Mouse (Mus musculus) neural tube, embryonic 14.5 days (tissue): ENCODE measurements at regions not wholly inside any gene's neighbourhood (a gene's known extent, or its start where the extent isn't known, plus 50 kb on each side); places are given as distances from the start of the nearest gene placed in this dataset.

Experiments used
- ATAC-seq: fragments of 200-750 bp; cut with Nextera tagmentation; 2 replicates; pipeline ENCODE4 v1.8.0; 2017; ENCODE audit warnings: low read depth, mild to moderate bottlenecking, moderate TSS enrichment, moderate library complexity
- H3K27ac ChIP-seq: fragments of 300-500 bp; sonication (generic); 2 replicates; pipeline ENCODE4 v1.5.1; 2014; ENCODE audit warnings: low read depth, mild to moderate bottlenecking, control low read depth, low read length, moderate library complexity, mixed read lengths
- H3K27me3 ChIP-seq: fragments of 300-500 bp; sonication (generic); 2 replicates; pipeline ENCODE4 v1.6.1; 2014; ENCODE audit warnings: low read length; ENCODE audit not compliant: control insufficient read depth, insufficient read depth
- H3K36me3 ChIP-seq: fragments of 300-500 bp; sonication (generic); 2 replicates; pipeline ENCODE4 v1.6.1; 2014; ENCODE audit warnings: low read length, mixed read lengths; ENCODE audit not compliant: control insufficient read depth, insufficient read depth
- H3K4me1 ChIP-seq: fragments of 300-500 bp; sonication (generic); 2 replicates; pipeline ENCODE4 v1.6.1; 2014; ENCODE audit warnings: low read length; ENCODE audit not compliant: control insufficient read depth, insufficient read depth
- H3K4me2 ChIP-seq: fragments of 300-500 bp; sonication (generic); 2 replicates; pipeline ENCODE4 v1.6.1; 2014; ENCODE audit warnings: mild to moderate bottlenecking, low read depth, low read length, control low read depth
- H3K4me3 ChIP-seq: fragments of 300-500 bp; sonication (generic); 2 replicates; pipeline ENCODE4 v1.5.1; 2014; ENCODE audit warnings: low read depth, low read length, control low read depth, mixed read lengths
- H3K9ac ChIP-seq: fragments of 300-500 bp; sonication (generic); replicated peaks from 2 replicates; pipeline ENCODE4 v1.6.1; 2014; ENCODE audit warnings: low read depth, mild to moderate bottlenecking, control low read depth, low read length, mixed read lengths
- H3K9me3 ChIP-seq: fragments of 300-500 bp; sonication (generic); 2 replicates; pipeline ENCODE4 v1.6.1; 2016; ENCODE audit warnings: low read length; ENCODE audit not compliant: control insufficient read depth
- WGBS: fragments of 180-500 bp; shearing (Covaris S2); extraction: QIAGEN DNeasy Blood & Tissue Kit; methylation state at CpG from one replicate; pipeline ENCODE4 v1.1.7; 2014; 5-methylcytosine and 5-hydroxymethylcytosine counted together

- Histone ChIP-seq H3K4me1 (no peaks in the 10 kb centered on the region), H3K4me3 (no peak overlapping the region), H3K4me2 (no peak overlapping the region), H3K36me3 (no peaks in the 10 kb centered on the region), H3K9me3 (no peaks in the 10 kb centered on the region), H3K27ac (no peak overlapping the region), H3K9ac (no peak overlapping the region), H3K27me3 (no peaks in the 10 kb centered on the region)
- 63% methylated on average over 4 of the region's 4 CpGs for WGBS
- no peak for ATAC-seq
Observed at GRCm38 (mm10) chr1:39106372-39106643, 87.2 kb upstream of the Npas2 start.

- ATAC-seq, result no peak
- no peak overlapping the region for H3K4me3 ChIP-seq
- 82% methylated on average over 6 of the region's 6 CpGs for WGBS
- H3K27ac ChIP-seq, result no peak overlapping the region
- no peaks in the 10 kb centered on the region for H3K4me1 ChIP-seq
- H3K27me3 ChIP-seq, result no peaks in the 10 kb centered on the region
- H3K36me3 ChIP-seq, result no peaks in the 10 kb centered on the region
- H3K9ac ChIP-seq, result no peak overlapping the region
- no peaks in the 10 kb centered on the region for H3K9me3 ChIP-seq
- no peak overlapping the region for H3K4me2 ChIP-seq
Observed at GRCm38 (mm10) chr1:39106650-39107049, 86.9 kb upstream of the Npas2 start.

- no peaks in the 10 kb centered on the region for H3K9me3 ChIP-seq
- no peak overlapping the region for H3K4me3 ChIP-seq
- ATAC-seq, result no peak
- H3K4me2 ChIP-seq, result no peak overlapping the region
- no peaks in the 10 kb centered on the region for H3K27me3 ChIP-seq
- no peaks in the 10 kb centered on the region for H3K4me1 ChIP-seq
- no peak overlapping the region for H3K9ac ChIP-seq
- no peak overlapping the region for H3K27ac ChIP-seq
- 92% methylated on average over 6 of the region's 6 CpGs for WGBS
- no peaks in the 10 kb centered on the region for H3K36me3 ChIP-seq
Observed at GRCm38 (mm10) chr1:39116319-39116718, 77.2 kb upstream of the Npas2 start.

- H3K36me3 ChIP-seq, result no peaks in the 10 kb centered on the region
- H3K4me3 ChIP-seq, result no peak overlapping the region
- no peaks in the 10 kb centered on the region for H3K4me1 ChIP-seq
- WGBS, result 60% methylated on average over 8 of the region's 8 CpGs
- H3K27ac ChIP-seq, result no peak overlapping the region
- no peak overlapping the region for H3K4me2 ChIP-seq
- no peaks in the 10 kb centered on the region for H3K9me3 ChIP-seq
- ATAC-seq, result no peak
- no peak overlapping the region for H3K9ac ChIP-seq
- H3K27me3 ChIP-seq, result no peaks in the 10 kb centered on the region
Observed at GRCm38 (mm10) chr1:39122316-39123015, 71.1 kb upstream of the Npas2 start.

GRCm38 (mm10) chr1:39123081-39123812 lies 70.3 kb upstream of the Npas2 start:
- Histone ChIP-seq H3K4me2 (no peak overlapping the region), H3K27ac (no peak overlapping the region), H3K4me1 (no peaks in the 10 kb centered on the region), H3K27me3 (no peaks in the 10 kb centered on the region), H3K9me3 (no peaks in the 10 kb centered on the region), H3K9ac (no peak overlapping the region), H3K36me3 (no peaks in the 10 kb centered on the region), H3K4me3 (no peak overlapping the region)
- no peak for ATAC-seq
- WGBS, result 60% methylated on average over 10 of the region's 10 CpGs

- 78% methylated on average over 2 of the region's 2 CpGs for WGBS
- no peak overlapping the region for H3K27ac ChIP-seq
Observed at GRCm38 (mm10) chr1:39123813-39124146, 69.8 kb upstream of the Npas2 start.

GRCm38 (mm10) chr1:39134521-39134920 lies 59.0 kb upstream of the Npas2 start:
- H3K4me1 ChIP-seq, result no peaks in the 10 kb centered on the region
- no peaks in the 10 kb centered on the region for H3K36me3 ChIP-seq
- no peak for ATAC-seq
- H3K9ac ChIP-seq, result no peak overlapping the region
- WGBS, result 80% methylated on average over 2 of the region's 2 CpGs
- H3K4me2 ChIP-seq, result no peak overlapping the region
- no peaks in the 10 kb centered on the region for H3K9me3 ChIP-seq
- H3K4me3 ChIP-seq, result no peak overlapping the region
- no peak overlapping the region for H3K27ac ChIP-seq
- H3K27me3 ChIP-seq, result no peaks in the 10 kb centered on the region

More at GRCm38 (mm10) chr1:39123813-39124146, 69.8 kb upstream of the Npas2 start:
- H3K9ac ChIP-seq, result no peak overlapping the region
- no peak overlapping the region for H3K4me3 ChIP-seq
- H3K27me3 ChIP-seq, result no peaks in the 10 kb centered on the region
- no peaks in the 10 kb centered on the region for H3K4me1 ChIP-seq
- no peak for ATAC-seq
- no peaks in the 10 kb centered on the region for H3K9me3 ChIP-seq
- H3K4me2 ChIP-seq, result no peak overlapping the region
- H3K36me3 ChIP-seq, result no peaks in the 10 kb centered on the region

- Histone ChIP-seq H3K4me2 (no peak overlapping the region), H3K4me1 (no peaks in the 10 kb centered on the region), H3K36me3 (no peaks in the 10 kb centered on the region), H3K27ac (no peak overlapping the region), H3K9me3 (no peaks in the 10 kb centered on the region), H3K4me3 (no peak overlapping the region), H3K9ac (no peak overlapping the region), H3K27me3 (no peaks in the 10 kb centered on the region)
- WGBS, result 89% methylated on average over 2 of the region's 2 CpGs
- no peak for ATAC-seq
Observed at GRCm38 (mm10) chr1:39143054-39143453, 50.5 kb upstream of the Npas2 start.

GRCm38 (mm10) chr1:39143626-39144025 lies 49.9 kb upstream of the Npas2 start:
- no peak for ATAC-seq
- WGBS, result 91% methylated on average over 5 of the region's 5 CpGs
- Histone ChIP-seq H3K4me1 (no peaks in the 10 kb centered on the region), H3K4me3 (no peak overlapping the region), H3K9me3 (no peaks in the 10 kb centered on the region), H3K27ac (no peak overlapping the region), H3K9ac (no peak overlapping the region), H3K27me3 (no peaks in the 10 kb centered on the region), H3K4me2 (no peak overlapping the region), H3K36me3 (no peaks in the 10 kb centered on the region)
